Mouse (Mus musculus): ENCODE measurements around the gene Clcn3.
"Not testable (repeated sequence)": the region's sequence is repeated elsewhere in the genome, so short reads cannot be mapped to it uniquely, and the experiment has no call there.

The Clcn3 gene

DNA sequence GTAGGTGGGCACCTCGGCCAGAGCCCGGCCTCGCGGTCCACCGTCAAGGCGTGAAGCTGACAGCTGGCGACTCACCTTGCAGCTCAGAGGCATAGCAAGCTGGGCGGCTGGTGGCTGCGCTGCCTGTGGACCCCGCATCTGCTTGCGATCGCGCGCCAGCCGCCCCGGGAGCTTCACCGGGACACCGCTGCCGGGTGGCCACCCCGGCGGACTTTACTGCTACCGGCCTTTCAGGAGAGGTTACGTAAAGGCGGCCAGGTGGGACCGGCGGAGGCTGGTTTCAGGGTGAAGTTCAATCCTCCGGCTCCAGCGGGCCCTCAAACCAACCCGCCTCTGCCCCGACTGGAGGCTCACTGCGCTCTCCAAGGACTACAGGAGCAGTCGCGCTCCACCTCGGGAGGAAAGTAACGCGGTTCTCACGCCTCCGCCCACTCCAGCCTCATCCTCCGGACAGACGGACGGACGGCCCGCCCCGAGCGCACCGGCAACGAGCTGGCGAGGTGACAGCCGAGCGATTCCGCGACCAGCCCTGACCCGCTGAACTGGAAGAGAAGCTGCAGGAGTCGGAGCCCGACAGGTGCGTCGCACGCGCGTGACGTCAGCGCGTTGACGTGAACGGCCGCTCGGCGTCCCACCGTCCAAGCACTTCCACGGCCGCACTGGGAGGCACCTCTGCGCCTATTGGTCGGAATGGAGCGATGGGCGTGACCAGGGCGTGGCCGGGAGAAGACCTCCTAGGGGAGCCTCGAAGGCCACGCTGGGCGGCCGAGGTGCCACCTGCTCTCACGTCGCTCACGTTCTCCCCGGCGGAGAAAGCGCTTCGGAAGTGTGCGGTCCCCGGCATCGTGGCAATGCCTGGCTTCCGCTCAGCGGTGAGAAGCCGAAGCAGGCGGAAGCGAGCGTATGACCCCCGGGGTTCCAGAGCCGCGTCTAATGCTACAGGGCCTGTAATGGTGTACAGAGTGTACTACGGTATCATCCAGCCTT lies at the start of gene Clcn3:
Gene Clcn3 (minus strand): TSS at position 600 of the 987 bp plus-strand sequence.
- ATAC-seq (ENCODE audit: low TSS enrichment), result peak; percentile 98

- no peak for ATAC-seq (ENCODE audit: low TSS enrichment)
Observed at GRCm38 (mm10) chr8:60996468-60996867, 13.4 kb upstream of the Clcn3 start.

GRCm38 (mm10) chr8:60993639-60993986 lies 10.5 kb upstream of the Clcn3 start:
- no peak for ATAC-seq (ENCODE audit: low TSS enrichment)

- peak; percentile 93 for ATAC-seq (ENCODE audit: low TSS enrichment)
Observed at GRCm38 (mm10) chr8:60992910-60993638, 10.0 kb upstream of the Clcn3 start, which contains the start of gene Nek1. Gene Nek1, plus strand, starts transcription at chr8:60993195.

- ATAC-seq (ENCODE audit: low TSS enrichment), result peak; percentile 84
Observed at GRCm38 (mm10) chr8:60992561-60992909, 9.4 kb upstream of the Clcn3 start.

- not testable (repeated sequence) for ATAC-seq (ENCODE audit: low TSS enrichment)
Observed at GRCm38 (mm10) chr8:60984260-60985010, 1.3 kb upstream of the Clcn3 start.

DNA sequence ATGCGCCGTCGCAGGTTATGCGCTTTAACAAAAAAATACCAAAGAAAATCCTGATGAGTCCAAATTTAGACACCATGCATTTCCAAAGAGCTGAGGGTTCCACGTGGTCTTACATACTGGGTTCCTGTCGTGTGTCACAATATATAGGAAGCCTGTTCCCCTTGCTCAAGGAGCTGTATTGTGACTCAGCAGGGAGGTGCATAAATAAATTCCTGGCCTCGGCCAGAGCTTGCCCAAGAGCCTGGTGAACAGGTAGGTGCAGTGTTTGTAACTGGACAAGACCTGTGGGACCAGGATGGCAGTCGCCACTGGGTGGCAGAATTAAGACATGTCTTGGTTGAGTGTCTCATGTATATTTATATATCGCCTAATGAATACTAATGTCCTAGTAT lies 584 bp upstream of the Clcn3 start:
- ATAC-seq (ENCODE audit: low TSS enrichment), result peak; percentile 62

- ATAC-seq (ENCODE audit: low TSS enrichment), result no peak
Observed at GRCm38 (mm10) chr8:60981388-60981787, 1.7 kb downstream of the Clcn3 start.

DNA sequence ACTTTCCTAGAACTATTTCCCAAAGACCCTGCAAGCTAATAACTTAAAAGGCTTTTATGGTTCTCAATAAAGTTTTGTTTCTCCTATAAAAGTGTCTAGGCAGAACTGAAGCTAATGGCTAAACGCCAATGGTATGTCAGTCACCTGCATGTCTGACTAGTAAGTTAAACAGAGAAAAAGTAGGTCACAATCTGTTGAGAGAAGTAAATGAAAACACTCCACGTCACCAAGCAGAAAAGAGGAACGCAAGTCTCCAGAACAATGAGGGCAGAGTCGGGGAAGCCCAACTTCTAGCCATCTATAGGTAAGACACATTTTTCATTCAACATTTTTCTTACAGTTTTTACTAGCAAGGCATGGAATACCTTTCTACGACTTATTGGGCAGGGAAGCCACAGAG lies 4.6 kb downstream of the Clcn3 start:
- ATAC-seq (ENCODE audit: low TSS enrichment), result no peak

DNA sequence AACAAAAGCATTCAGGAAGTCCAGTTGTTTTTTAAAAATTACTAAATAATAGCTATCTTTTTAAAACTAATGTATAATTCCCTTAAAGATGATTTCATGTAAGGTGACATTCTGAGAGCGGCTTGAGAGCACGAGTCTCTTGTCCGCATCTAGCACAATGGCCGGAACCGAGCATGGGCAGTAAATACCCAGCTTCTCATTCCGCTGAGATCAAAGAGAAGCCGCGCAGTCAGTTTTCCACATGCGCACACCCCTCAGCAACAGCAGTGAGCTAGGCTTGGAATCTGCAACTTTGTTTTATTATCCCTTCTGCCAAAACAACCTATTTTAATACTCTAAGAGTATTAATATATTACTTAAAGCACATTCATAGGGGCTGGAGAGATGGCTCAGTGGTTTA lies 6.3 kb downstream of the Clcn3 start:
- no peak for ATAC-seq (ENCODE audit: low TSS enrichment)

DNA sequence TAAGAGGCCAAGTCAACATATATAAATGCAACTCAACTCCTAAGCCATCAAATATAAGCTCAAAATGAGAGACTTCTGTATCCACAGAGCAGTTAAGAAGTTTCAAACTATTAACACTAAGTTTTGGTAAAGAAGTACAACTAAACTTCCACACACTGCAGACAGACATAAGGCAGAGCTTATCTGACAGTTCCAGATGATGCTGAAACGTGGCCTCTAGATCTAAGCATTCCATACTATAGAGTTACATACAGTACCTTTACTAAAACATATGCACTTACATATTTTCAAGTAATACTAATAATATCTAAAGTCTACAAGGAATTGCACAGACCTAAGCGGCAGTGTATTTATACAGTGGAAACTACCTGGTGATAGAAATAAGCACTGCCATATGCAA lies 8.3 kb downstream of the Clcn3 start:
- no peak for ATAC-seq (ENCODE audit: low TSS enrichment)

DNA sequence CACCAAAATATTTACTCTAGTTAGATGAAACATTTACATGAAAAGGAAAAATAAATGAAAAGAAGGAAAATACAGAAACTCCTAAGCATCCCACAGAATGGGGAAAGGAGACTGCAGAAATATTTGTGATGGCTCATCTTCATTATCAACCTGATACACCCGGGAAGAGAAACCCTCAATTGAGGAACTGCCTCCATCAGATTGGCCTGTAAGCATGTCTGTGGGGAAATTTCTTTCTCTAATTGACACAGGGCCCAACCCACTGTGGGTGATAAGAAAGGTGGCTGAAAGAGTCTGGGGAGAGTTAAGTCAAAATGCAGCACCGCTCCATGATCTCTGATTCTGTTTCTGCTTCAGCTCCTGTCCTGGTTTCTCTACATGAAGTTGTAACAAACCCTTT lies 9.7 kb downstream of the Clcn3 start:
- ATAC-seq (ENCODE audit: low TSS enrichment), result no peak

- no peak for ATAC-seq (ENCODE audit: low TSS enrichment)
Observed at GRCm38 (mm10) chr8:60971808-60972207, 11.3 kb downstream of the Clcn3 start.

DNA sequence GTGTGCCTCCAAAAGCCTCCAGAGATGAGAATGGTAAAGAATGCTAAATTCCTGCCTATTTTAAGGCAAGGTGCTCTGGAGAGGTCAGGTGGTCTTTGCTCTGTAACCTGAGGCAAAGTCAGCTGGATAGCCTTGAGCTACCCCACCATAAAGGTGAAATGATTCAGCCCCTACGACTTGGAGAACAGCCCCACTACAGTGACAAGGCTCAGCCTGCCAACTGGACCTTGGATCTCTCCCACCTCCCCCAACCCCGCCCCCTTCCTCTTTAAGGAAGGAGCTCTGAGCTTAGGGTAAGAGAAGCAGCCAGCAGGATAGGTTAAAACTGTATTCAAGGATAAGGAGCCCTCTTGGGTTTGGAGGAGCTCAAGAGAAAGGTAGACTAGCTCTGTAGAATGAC lies 14.0 kb downstream of the Clcn3 start:
- no peak for ATAC-seq (ENCODE audit: low TSS enrichment)

GRCm38 (mm10) chr8:60965741-60966140 lies 17.4 kb downstream of the Clcn3 start:
- no peak for ATAC-seq (ENCODE audit: low TSS enrichment)

GRCm38 (mm10) chr8:60965306-60965705 lies 17.8 kb downstream of the Clcn3 start:
- no peak for ATAC-seq (ENCODE audit: low TSS enrichment)

GRCm38 (mm10) chr8:60964518-60964917 lies 18.6 kb downstream of the Clcn3 start:
- ATAC-seq (ENCODE audit: low TSS enrichment), result no peak

DNA sequence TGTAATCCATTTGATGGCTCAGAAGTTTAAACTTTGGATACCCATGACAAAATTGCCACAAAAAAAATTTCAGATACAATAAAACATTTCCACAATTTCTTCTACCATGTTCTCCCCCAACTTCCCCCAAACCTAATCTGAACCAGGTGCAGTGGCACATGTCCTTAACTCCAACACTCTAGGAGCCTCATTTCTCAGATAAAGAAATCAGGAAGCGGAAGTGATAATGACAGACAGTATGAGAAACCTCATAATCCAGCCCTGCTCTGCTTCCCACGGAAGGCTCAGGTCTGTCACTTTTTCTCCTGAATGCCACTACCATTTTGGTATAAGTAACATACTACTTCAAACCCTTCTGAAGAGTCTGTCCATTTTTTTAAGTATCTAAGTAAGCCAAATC lies 19.2 kb downstream of the Clcn3 start:
- no peak for ATAC-seq (ENCODE audit: low TSS enrichment)

GRCm38 (mm10) chr8:60962763-60963162 lies 20.3 kb downstream of the Clcn3 start:
- ATAC-seq (ENCODE audit: low TSS enrichment), result no peak

DNA sequence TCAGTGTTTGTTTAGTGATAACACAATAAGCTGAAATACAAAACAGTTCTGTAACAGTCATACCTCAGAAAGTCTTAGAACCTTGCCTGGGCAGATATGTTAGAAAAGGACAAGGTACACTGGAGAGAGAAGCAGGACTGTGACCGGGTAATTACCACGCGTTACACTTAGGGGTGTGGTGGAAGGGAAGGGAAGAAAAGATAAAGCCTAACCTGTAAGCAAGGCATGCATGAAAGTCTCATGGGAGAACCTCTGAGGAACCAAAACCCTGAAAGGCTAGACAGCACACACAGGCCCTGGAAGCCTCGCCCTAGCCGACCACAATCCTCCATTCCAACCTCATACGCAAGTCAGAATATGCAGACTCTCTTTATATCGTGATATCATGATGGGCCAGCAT lies 26.3 kb downstream of the Clcn3 start:
- no peak for ATAC-seq (ENCODE audit: low TSS enrichment)

- ATAC-seq (ENCODE audit: low TSS enrichment), result peak; percentile 94
Observed at GRCm38 (mm10) chr8:60954281-60955014, 28.7 kb downstream of the Clcn3 start.

DNA sequence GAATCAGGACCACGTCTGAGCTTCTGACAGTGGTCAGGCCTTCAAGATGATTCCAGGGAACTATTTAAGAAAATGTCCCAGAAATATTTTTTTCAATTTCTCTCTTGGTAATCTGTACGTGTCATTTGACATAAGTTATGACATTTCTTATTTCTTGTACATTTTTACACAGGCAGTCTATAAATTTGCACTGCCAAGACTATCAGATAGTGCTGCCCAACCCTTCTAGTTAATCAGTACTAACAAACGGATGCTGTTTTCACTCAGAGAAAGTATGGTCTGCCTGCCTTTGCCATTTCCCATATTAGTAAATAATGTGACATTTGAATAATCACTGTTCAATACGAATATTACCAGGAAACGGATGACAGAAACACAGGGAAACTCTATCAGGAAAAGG lies 30.3 kb downstream of the Clcn3 start:
- ATAC-seq (ENCODE audit: low TSS enrichment), result no peak

Measured in frontal cortex, adult (tissue).